Mouse (Mus musculus): Measurements from ENCODE around the gene C2cd4c. TPM values are rescaled to one million over a fixed set of nuclear protein-coding genes. Genes with fewer than 3 reads are reported as not detected.

The C2cd4c gene
- polyA plus RNA-seq, 1 experiment, result 0.03 TPM

DNA sequence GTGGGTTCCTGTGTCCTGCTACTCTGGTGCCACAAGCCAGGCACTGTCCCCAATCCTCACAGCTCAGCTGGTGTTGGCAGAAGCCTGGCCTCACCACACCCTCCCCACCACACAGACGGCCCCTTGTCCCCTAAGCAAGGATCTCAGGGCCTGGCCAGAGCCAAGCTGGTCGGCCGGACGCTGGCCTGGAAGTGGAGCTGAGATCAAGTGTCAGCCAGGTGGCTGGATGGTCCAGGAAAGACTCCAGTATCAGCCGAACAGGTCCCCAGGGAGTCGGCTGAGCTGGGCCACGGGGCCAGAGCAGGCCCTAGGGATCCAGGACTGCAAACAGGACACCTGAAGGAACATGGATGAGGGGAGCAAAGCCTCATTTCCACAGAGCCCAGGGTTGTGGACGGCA, 31.9 kb upstream of the C2cd4c start, which contains the start of gene Odf3l2:
Odf3l2 (minus strand) TSS at position 28 of the 400 bp plus-strand sequence.
- Histone ChIP-seq H3K36me3 (ENCODE audit: control insufficient read depth, insufficient read depth, low read length) (no peaks in the 10 kb centered on the region), H3K27me3 (replicated peaks; ENCODE audit: control insufficient read depth, insufficient read depth, low read length) (no peaks in the 10 kb centered on the region), H3K4me1 (ENCODE audit: control insufficient read depth, insufficient read depth, low read length) (no peaks in the 10 kb centered on the region), H3K27ac (ENCODE audit: insufficient read depth, low read depth, low read length) (no peak within 1 kb of the TSS), H3K4me3 (ENCODE audit: insufficient read depth, low read depth, low read length) (no peak within 1 kb of the TSS)
- WGBS, result 52% methylated on average over 8 of the region's 8 CpGs
- no peak for DNase-seq
- TF ChIP-seq POLR2A (IDR thresholded peaks at IDR 0.05; ENCODE audit: low read depth, low read length) (no peak), CTCF (conservative IDR thresholded peaks at IDR 0.05; ENCODE audit: insufficient read depth, insufficient read length, low read depth, low read length) (no peak)

DNA sequence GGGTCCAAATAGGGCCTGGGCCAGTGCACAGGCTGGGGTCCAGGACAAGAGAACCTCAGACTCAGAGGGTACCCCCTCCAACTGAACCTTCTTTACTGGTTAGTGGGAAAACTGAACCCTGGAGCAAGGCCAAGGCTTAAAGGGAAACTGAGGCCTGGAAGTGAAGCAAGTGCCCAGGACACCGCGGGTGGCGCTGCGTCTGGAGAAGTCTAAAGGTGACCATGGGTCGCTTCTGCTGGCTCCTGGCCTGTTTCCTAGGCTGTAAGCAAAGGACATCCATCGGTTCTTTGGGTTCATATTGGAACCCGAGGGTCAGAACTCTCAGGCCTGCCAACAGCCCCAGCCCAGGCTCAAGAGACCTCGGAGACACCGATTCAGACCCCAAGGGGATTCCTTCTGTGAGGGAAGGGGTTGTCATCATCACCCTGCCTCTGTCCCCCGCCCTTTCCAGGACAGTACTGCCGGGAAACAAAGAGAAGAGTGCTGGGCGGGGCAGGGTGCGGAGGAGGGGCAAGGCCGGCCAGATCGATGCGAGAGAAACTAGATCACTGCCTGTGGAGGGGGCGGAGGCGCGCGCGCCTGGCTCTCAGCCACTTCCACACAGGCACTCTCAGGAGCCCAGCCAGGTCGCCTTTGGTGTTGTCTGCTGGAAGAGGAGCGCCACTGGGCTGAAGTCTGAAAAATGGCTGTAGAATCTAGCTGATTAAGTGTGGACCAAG, 24.8 kb upstream of the C2cd4c start:
- DNase-seq, result no peak
- Histone ChIP-seq H3K27me3 (replicated peaks; ENCODE audit: control insufficient read depth, insufficient read depth, low read length) (no peaks in the 10 kb centered on the region; the same call in 1 of the 2 replicates), H3K36me3 (ENCODE audit: control insufficient read depth, insufficient read depth, low read length) (no peaks in the 10 kb centered on the region), H3K4me3 (ENCODE audit: insufficient read depth, low read depth, low read length) (no peak overlapping the region), H3K27ac (ENCODE audit: insufficient read depth, low read depth, low read length) (no peak overlapping the region), H3K4me1 (ENCODE audit: control insufficient read depth, insufficient read depth, low read length) (no peaks in the 10 kb centered on the region)
- WGBS, result 10% methylated on average over 23 of the region's 23 CpGs
- TF ChIP-seq CTCF (conservative IDR thresholded peaks at IDR 0.05; ENCODE audit: insufficient read depth, insufficient read length, low read depth, low read length) (no peak), POLR2A (IDR thresholded peaks at IDR 0.05; ENCODE audit: low read depth, low read length) (no peak)

DNA sequence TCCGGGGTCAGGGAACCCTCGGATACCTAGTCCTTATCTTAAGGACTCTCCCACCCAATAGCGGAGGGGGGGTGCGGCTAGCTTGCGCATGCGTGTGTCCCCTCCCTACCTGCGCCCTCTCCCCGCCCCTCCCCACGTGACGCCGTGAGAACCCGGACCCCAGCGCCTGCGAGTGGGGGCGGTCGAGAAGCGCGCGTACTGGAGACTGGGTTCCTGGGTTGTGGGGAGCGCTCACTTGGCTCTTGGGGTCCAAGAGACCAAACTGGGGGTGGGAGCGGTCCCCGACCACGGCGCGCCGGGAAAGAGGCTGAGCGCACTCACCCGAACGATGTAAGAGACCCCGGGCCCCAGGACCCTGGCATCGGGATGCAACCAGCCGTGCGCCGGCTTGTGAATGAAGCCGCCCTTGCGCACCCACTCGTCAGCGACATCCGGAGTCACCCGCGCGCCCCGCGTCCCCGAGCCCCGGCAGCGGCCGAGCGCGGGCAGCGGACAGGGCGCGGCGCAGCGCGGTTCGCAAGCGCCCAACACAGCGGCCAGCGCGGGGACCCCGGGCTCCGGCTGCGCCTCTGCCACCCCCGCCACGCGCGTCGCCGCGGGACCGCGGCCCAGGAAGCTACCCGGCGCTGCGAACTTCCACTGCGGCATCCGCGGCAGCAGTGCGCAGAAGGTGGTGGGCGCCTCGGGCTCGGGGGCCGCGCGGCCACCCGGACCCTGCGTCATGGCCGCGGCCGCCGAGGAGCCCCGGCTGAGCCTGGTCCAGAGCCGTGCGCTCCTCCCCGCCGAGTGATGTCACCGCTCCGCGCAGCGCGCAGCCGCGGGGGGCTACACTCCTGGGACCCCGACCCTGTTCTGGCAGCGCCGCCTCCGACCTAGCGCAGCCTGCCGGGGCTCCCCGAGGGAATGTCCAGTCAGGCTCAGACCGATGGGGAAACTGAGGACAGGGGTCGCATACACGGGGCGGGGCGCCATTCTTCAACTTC, 23.6 kb upstream of the C2cd4c start, which contains the start of gene Shc2:
Shc2 (minus strand) TSS at position 791 of the 983 bp plus-strand sequence.
- Histone ChIP-seq H3K4me3 (ENCODE audit: insufficient read depth, low read depth, low read length) (peak within 1 kb of the TSS; percentile 18; the same call in 1 of the 2 replicates), H3K4me1 (ENCODE audit: control insufficient read depth, insufficient read depth, low read length) (no peaks in the 10 kb centered on the region), H3K27ac (ENCODE audit: insufficient read depth, low read depth, low read length) (no peak within 1 kb of the TSS), H3K27me3 (replicated peaks; ENCODE audit: control insufficient read depth, insufficient read depth, low read length) (no peaks in the 10 kb centered on the region; the same call in 1 of the 2 replicates), H3K36me3 (ENCODE audit: control insufficient read depth, insufficient read depth, low read length) (no peaks in the 10 kb centered on the region)
- TF ChIP-seq CTCF (conservative IDR thresholded peaks at IDR 0.05; ENCODE audit: insufficient read depth, insufficient read length, low read depth, low read length) (no peak), POLR2A (IDR thresholded peaks at IDR 0.05; ENCODE audit: low read depth, low read length) (no peak)
- 1% methylated on average over 112 of the region's 116 CpGs for whole genome bisulfite sequencing
- DNase-seq, result no peak

DNA sequence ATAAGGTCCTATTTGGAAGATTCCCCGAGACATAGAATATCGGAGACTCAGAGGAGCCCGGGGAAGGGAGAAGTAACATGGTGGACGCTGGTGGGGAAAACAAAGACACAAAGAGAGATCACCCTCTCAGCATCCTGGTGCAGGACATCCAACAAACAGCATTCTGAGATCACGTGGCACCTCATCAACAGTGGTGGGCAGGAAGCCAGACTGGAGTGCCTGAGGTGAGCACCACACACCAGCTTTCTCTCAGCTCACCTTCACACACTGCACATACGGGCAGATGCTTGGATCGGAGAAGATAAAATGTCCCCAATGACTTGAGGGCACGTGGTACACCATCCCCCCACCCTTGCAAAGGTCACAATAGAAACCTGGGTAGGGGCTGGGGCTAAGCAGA, 22.5 kb upstream of the C2cd4c start:
- DNase-seq, result no peak
- no peak for TF ChIP-seq POLR2A (IDR thresholded peaks at IDR 0.05; ENCODE audit: low read depth, low read length)
- TF ChIP-seq CTCF (conservative IDR thresholded peaks at IDR 0.05; ENCODE audit: insufficient read depth, insufficient read length, low read depth, low read length), result no peak

DNA sequence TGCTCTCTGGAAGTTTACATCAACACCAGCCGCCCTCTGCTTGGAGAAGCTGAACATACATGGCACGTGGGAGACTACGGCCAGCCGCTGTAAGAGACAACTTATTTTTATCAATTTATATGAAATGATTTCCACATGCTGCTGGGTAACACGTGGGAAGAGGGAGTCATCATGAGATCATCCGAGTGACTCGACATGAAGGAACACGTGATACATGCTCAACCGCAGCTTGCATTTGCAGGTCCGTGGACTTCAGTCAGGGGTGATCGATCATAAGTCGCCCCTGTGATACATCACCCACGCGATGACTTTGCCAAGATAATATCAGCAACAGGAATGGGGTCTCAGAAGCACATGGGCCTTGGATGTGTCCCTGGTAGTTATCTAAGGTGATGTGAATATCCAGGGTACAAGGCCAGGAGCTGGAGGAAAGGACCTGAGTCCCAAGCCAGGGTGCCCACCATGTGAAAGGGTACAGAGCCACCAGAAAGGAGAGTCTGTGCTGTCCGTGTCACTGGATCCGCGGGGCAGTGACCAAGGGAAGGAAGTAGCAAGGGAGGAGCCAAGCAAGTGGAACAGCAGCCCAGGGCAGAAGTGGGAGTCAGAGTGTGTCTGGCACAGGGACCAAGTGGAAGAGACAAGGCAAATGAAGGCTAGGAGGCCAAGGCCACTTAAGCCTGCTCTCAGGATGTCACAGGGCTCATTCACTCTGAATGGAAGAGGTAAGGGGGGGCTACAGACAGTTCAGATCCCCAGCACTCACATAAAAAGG, 19.4 kb upstream of the C2cd4c start:
- WGBS, result 39% methylated on average over 17 of the region's 17 CpGs
- Histone ChIP-seq H3K4me1 (ENCODE audit: control insufficient read depth, insufficient read depth, low read length) (no peaks in the 10 kb centered on the region), H3K27ac (ENCODE audit: insufficient read depth, low read depth, low read length) (no peak overlapping the region), H3K36me3 (ENCODE audit: control insufficient read depth, insufficient read depth, low read length) (no peaks in the 10 kb centered on the region), H3K27me3 (replicated peaks; ENCODE audit: control insufficient read depth, insufficient read depth, low read length) (no peaks in the 10 kb centered on the region; the same call in 1 of the 2 replicates), H3K4me3 (ENCODE audit: insufficient read depth, low read depth, low read length) (no peak overlapping the region)
- TF ChIP-seq CTCF (conservative IDR thresholded peaks at IDR 0.05; ENCODE audit: insufficient read depth, insufficient read length, low read depth, low read length) (no peak), POLR2A (IDR thresholded peaks at IDR 0.05; ENCODE audit: low read depth, low read length) (no peak)
- DNase-seq, result no peak

More for the DNA sequence above, 22.5 kb upstream of the C2cd4c start:
- Histone ChIP-seq H3K36me3 (ENCODE audit: control insufficient read depth, insufficient read depth, low read length) (no peaks in the 10 kb centered on the region), H3K27me3 (replicated peaks; ENCODE audit: control insufficient read depth, insufficient read depth, low read length) (no peaks in the 10 kb centered on the region; the same call in 1 of the 2 replicates), H3K4me3 (ENCODE audit: insufficient read depth, low read depth, low read length) (no peak overlapping the region), H3K27ac (ENCODE audit: insufficient read depth, low read depth, low read length) (no peak overlapping the region), H3K4me1 (ENCODE audit: control insufficient read depth, insufficient read depth, low read length) (no peaks in the 10 kb centered on the region)
- 84% methylated on average over 8 of the region's 8 CpGs for WGBS

DNA sequence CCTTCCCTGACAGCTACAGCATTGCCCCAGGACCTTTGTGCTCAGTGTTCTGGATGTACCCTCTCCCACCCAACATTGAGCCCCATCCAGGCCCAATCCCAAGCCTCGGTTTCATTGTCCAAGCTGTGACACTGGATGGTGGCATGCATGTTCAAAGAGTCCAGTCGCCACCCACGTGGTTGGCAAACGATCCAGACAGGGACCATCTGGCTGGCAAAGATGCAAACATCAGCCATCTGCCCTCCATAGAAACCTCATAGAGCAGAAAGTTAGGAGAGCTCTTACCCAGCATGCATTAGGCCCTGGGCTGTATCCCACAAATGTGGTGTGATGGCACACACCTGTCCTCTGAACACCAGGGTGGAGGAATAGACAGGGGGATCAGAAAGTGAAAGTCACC, 17.6 kb upstream of the C2cd4c start:
- TF ChIP-seq CTCF (conservative IDR thresholded peaks at IDR 0.05; ENCODE audit: insufficient read depth, insufficient read length, low read depth, low read length) (no peak), POLR2A (IDR thresholded peaks at IDR 0.05; ENCODE audit: low read depth, low read length) (no peak)
- Histone ChIP-seq H3K4me3 (ENCODE audit: insufficient read depth, low read depth, low read length) (no peak overlapping the region), H3K27me3 (replicated peaks; ENCODE audit: control insufficient read depth, insufficient read depth, low read length) (no peaks in the 10 kb centered on the region), H3K4me1 (ENCODE audit: control insufficient read depth, insufficient read depth, low read length) (no peaks in the 10 kb centered on the region), H3K36me3 (ENCODE audit: control insufficient read depth, insufficient read depth, low read length) (no peaks in the 10 kb centered on the region), H3K27ac (ENCODE audit: insufficient read depth, low read depth, low read length) (no peak overlapping the region)
- 59% methylated on average over 4 of the region's 4 CpGs for WGBS
- DNase-seq, result no peak
